Mouse (Mus musculus): ENCODE measurements around the gene Pex6.
A peak's percentile ranks its signal among the peaks of the same experiment; 100 is the strongest.

DNA sequence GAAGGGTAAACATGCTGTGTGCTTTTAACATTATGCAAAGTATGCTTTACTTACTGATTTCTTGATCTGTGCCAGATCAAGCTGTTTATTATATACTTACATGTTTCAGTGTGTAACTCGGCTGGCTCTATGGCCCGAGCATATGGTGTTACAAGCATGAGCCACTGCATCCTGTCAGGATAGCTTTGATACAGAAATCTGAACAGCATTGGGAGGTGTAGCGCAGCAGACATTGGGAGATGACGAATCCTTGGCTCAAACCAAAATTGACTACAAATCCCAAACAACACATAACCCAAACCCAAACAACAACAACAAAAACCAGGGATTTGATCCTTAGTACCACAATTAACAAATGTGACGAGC lies 60.8 kb downstream of the Pex6 start:
- TF ChIP-seq CTCF (IDR thresholded peaks at IDR 0.05; ENCODE audit: low read depth) (no peak), EP300 (IDR thresholded peaks at IDR 0.05; ENCODE audit: low read depth) (peak; percentile 12; the same call in 1 of the 2 replicates)

Data from heart, postnatal 0 days (tissue).